Mouse (Mus musculus) cerebellum, adult 2 months (tissue): ENCODE measurements around the gene Pmfbp1. TPM values are rescaled to one million over a fixed set of nuclear protein-coding genes. Genes with fewer than 3 reads are reported as not detected.

Experiments used
- DNase-seq, 2 experiments: peaks; one replicate each; pipeline ENCODE4 v3.0.0; 2021
- H3K27ac ChIP-seq: fragments of 200-500 bp; 2 replicates; pipeline ENCODE4 v1.5.1; 2012; ENCODE audit warnings: low read length, control low read depth, inconsistent platforms; ENCODE audit not compliant: insufficient read depth
- H3K27me3 ChIP-seq: fragments of 200-500 bp; 2 replicates; pipeline ENCODE4 v1.6.1; 2012; ENCODE audit warnings: inconsistent platforms, mild to moderate bottlenecking, low read length, moderate library complexity; ENCODE audit not compliant: control insufficient read depth, insufficient read depth
- H3K4me1 ChIP-seq: fragments of 200-500 bp; 2 replicates; pipeline ENCODE4 v1.6.1; 2011; ENCODE audit warnings: low read length; ENCODE audit not compliant: control insufficient read depth, insufficient read depth
- H3K4me3 ChIP-seq: fragments of 200-500 bp; replicated peaks from 2 replicates; pipeline ENCODE3; 2011; ENCODE audit warnings: mild to moderate bottlenecking, low read depth, low read length, control low read depth; ENCODE audit not compliant: insufficient read depth
- CTCF ChIP-seq: fragments of 200-500 bp; IDR thresholded peaks from 2 replicates; pipeline ENCODE4 v1.5.1; 2011; ENCODE audit warnings: low read depth, mild to moderate bottlenecking, control low read depth, low read length, moderate library complexity, borderline replicate concordance; ENCODE audit not compliant: insufficient read depth
- POLR2A ChIP-seq: fragments of 200-500 bp; IDR thresholded peaks from 2 replicates; pipeline ENCODE4 v1.6.1; 2011; ENCODE audit warnings: low read length, control low read depth, borderline replicate concordance; ENCODE audit not compliant: insufficient read depth
- WGBS: fragments of 180-500 bp; shearing (Covaris S2); methylation state at CpG from one replicate; pipeline ENCODE4 v1.1.7; 2018; 5-methylcytosine and 5-hydroxymethylcytosine counted together
- polyA plus RNA-seq: library from polyadenylated mRNA; depleted of rRNA; stranded (reverse); fragments of >200 nt; gene quantifications from 2 replicates; pipeline ENCODE4 v1.2.3, GENCODE M21; 2012

The Pmfbp1 gene
- polyA plus RNA-seq, 1 experiment = 0.80 TPM

GRCm38 (mm10) chr8:109503566-109503965 is 9.7 kb downstream of the Pmfbp1 start:
- no peak for TF ChIP-seq POLR2A
- 60% methylated on average over 1 of the region's 1 CpGs for WGBS
- Histone ChIP-seq H3K27ac (no peak overlapping the region), H3K27me3 (no peaks in the 10 kb centered on the region), H3K4me3 (no peak overlapping the region), H3K4me1 (no peaks in the 10 kb centered on the region)
- no peak for DNase-seq

GRCm38 (mm10) chr8:109505560-109505959 is 11.7 kb downstream of the Pmfbp1 start:
- no peak overlapping the region for H3K27ac ChIP-seq
- no peak overlapping the region for H3K4me3 ChIP-seq
- no peak for TF ChIP-seq POLR2A
- no peak for TF ChIP-seq CTCF
- WGBS = 89% methylated on average over 5 of the region's 5 CpGs
- DNase-seq = no peak
- no peaks in the 10 kb centered on the region for H3K27me3 ChIP-seq
- no peaks in the 10 kb centered on the region for H3K4me1 ChIP-seq

GRCm38 (mm10) chr8:109524008-109524407 is 30.2 kb downstream of the Pmfbp1 start:
- no peak for DNase-seq

GRCm38 (mm10) chr8:109535140-109535990 is 41.5 kb downstream of the Pmfbp1 start:
- DNase-seq = no peak
- Histone ChIP-seq H3K27ac (no peak overlapping the region), H3K4me1 (no peaks in the 10 kb centered on the region), H3K27me3 (no peaks in the 10 kb centered on the region), H3K4me3 (no peak overlapping the region)
- WGBS = 86% methylated on average over 19 of the region's 19 CpGs
- TF ChIP-seq POLR2A (no peak), CTCF (peak; percentile 30; the same call in 1 of the 2 replicates)

More at GRCm38 (mm10) chr8:109524008-109524407, 30.2 kb downstream of the Pmfbp1 start:
- Histone ChIP-seq H3K27me3 (no peaks in the 10 kb centered on the region), H3K4me1 (no peaks in the 10 kb centered on the region), H3K27ac (no peak overlapping the region), H3K4me3 (no peak overlapping the region)
- 79% methylated on average over 2 of the region's 2 CpGs for WGBS
- TF ChIP-seq POLR2A (no peak), CTCF (no peak)

GRCm38 (mm10) chr8:109536703-109537102 is 42.9 kb downstream of the Pmfbp1 start:
- WGBS = 10% methylated on average over 5 of the region's 5 CpGs
- Histone ChIP-seq H3K27me3 (no peaks in the 10 kb centered on the region), H3K4me1 (no peaks in the 10 kb centered on the region), H3K27ac (no peak overlapping the region), H3K4me3 (no peak overlapping the region)
- DNase-seq = peak; percentile 42 to 65
- TF ChIP-seq POLR2A (no peak), CTCF (peak; percentile 55)

GRCm38 (mm10) chr8:109542165-109542564 is 48.3 kb downstream of the Pmfbp1 start:
- H3K27ac ChIP-seq = no peak overlapping the region
- no peaks in the 10 kb centered on the region for H3K27me3 ChIP-seq
- H3K4me1 ChIP-seq = no peaks in the 10 kb centered on the region
- no peak overlapping the region for H3K4me3 ChIP-seq
- TF ChIP-seq POLR2A = no peak
- TF ChIP-seq CTCF = no peak
- DNase-seq = no peak
- WGBS = 64% methylated on average over 5 of the region's 5 CpGs

- Histone ChIP-seq H3K4me1 (no peaks in the 10 kb centered on the region), H3K27me3 (no peaks in the 10 kb centered on the region), H3K27ac (no peak overlapping the region), H3K4me3 (no peak overlapping the region)
- 42% methylated on average over 8 of the region's 8 CpGs for WGBS
- no peak for DNase-seq
- no peak for TF ChIP-seq POLR2A
These were observed 49.1 kb downstream of the Pmfbp1 start for GRCm38 (mm10) chr8:109542748-109543519.

GRCm38 (mm10) chr8:109544049-109544448 is 50.2 kb downstream of the Pmfbp1 start:
- Histone ChIP-seq H3K27ac (no peak overlapping the region), H3K4me3 (no peak overlapping the region), H3K4me1 (no peaks in the 10 kb centered on the region), H3K27me3 (no peaks in the 10 kb centered on the region)
- no peak for DNase-seq
- TF ChIP-seq CTCF (no peak), POLR2A (no peak)
- WGBS = 47% methylated on average over 3 of the region's 3 CpGs
